Mouse (Mus musculus) mature B cell (primary cell): ENCODE measurements around the gene Trappc2l.

Source experiments
- in situ Hi-C: fragments of 300-500 bp; cut with MboI; formaldehyde crosslinking; loops from 2 replicates; pipeline ENCODE4 v1.14.3; 2019

Gene Trappc2l

DNA sequence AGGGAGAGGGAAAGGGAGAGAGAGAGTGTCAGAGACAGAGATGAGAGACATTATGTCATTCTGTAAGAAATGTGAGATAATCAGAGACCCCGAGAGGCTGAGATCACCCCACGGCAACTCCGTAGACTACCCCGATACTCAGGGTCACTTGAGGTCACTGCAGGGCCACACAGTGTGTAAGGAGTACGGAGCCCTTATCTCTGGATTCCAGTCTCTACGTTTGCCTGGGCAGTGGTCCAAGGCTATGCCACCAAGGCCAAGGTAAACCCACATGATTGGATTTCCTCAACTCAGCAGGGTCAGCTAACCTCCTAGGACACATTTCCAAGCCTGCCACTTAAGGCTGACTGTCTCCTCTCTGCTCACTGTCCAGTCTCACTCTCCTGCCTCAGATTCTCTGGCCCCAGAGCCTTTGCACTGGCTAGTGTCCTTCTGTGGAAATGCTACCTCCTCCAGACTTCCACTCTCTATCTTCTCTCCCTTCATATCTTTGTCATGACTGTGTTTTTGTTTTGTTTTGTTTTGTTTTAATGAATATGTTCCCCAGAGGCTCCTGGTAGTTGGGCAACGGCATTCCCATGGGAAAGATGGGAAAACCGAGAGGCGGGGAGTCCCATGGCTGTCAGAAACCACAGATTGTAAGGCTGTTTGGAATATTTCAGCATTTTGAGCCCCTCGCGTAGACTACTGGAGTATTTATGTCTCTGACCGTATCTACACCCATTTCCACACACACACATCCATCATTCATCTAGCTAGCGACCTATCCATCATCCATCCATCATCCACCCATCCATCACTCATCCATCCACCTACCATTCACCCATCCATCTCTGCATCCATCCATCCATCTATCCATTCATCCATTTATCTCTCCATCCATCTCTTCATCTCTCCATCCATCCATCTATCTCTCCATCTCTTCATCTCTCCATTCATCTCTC is 44.9 kb downstream of the Trappc2l start:
- in situ Hi-C loops: no loop called here

DNA sequence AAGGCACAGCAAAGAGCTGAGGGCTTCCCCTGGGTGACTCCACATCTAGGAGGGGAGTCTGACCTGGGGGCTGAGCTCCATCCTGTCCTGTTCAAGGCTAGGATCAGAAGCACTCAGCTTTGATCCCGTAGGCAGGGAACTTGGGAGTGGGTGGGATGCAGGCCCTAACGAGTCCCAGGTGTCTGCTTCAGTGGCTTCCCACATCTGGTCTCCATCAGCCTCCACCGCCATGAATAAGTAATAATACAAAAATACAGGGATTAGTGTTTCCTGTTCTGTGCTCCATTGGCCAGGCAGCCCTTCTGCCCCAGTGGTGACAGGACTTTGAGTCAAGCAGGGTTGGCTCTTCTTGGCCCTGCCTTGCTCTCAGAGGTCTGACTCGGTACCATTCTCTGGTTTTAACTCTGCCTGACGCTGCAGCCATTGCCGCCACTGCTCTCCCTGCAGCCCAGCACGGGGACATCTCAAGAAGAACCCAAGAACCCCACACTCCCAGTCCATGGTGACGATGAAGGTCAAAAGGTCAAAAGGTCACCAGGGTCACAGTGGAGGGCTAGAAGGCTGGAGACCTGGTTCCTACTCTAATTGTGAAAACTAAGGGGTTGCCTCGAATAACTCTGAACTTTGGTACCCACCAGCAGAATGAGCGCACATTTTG is 46.8 kb downstream of the Trappc2l start:
- in situ Hi-C loops: no loop called here

DNA sequence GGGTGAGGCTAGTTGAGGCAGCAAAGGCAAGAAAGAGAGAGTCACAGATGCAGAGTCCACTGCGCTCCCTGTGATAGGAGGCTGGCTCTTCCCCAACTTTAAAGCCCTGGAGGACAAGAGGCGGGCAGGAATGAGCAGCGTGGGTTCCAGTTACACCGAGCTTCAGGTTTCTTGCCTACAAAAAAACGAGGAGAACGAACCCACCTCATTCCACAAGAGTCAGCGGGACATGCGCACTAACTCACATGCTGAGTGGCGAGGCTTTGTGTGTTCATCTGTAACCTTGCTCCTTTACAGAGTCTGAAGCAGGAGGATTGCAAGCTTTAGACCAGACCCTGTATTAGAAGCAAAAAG is 47.3 kb downstream of the Trappc2l start:
- in situ Hi-C loops: no loop called here

DNA sequence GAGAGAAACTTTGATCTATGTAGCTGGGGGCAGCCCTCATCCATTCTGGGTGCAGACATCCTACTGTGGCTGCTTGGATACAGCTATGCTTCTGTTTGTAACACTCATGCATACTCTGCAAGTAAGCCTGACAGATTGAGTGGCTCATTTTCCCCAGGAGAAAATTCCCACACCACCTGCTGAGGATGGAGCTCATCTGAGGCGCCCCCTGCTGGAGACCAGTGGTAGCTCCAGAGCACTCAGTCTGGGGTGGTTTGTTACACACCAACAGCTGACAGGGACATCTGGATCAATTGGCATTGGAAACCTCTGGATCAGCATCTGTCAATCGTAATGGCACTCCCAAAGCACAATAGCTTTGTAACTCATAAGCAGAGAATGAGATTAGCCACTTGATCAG is 48.6 kb downstream of the Trappc2l start:
- in situ Hi-C loops: no loop called here

DNA sequence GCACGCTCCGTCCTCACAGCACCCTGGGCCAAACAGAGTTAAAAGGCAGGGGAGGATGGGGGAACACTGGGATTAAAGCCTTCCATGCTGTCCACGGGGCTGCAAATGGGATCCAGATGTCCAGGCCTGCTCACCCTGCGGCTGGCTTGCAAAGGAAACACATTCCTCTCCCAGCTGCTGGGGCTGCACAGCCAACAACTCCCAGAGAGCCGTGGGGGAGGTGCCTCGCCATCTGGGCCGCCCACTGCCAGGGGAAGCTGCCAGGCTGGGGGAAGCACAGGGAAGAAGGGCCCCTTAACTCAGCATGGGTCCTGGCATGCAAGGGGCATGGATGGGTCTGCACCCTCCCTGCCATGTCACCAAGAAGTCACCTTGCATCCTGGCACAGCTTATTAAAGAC is 49.7 kb downstream of the Trappc2l start:
- in situ Hi-C loops: no loop called here

DNA sequence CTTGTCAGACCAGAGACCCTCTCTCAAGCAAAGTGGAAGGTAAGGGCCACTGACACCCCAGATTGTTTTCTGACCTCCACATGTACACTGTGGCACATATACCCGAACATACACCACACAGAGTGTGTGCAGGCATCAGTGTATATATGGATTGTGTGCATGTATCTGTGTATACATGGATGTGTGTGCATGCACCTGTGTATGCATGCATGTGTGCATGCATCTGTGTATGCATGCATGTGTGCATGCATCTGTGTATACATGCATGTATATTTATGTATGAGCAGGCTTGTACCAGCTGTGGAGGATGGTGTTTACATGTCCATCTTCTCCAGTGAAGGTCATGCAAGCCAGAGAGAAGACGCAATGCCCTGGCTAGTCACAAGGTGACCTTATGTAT is 50.5 kb downstream of the Trappc2l start:
- in situ Hi-C loops: no loop called here

DNA sequence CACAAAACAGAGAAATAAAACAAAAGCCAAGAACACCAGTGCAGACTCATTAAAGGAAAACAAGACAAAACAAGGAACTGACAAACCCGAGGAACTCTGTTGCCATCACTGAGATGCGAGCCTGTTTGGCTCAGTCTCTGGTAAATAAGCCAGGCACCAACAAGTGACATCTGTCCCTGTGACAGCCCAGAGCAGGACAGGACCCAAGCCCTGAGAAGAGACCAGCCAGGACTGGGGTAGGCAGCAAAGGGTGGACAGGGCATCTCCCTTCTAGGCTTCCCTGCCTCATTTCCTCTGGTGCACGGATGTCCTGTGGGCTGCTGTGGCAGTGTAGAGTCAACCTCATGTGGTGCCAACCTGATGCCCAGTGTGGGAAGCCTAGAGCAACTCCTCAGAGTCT is 51.7 kb downstream of the Trappc2l start:
- in situ Hi-C loops: no loop called here

DNA sequence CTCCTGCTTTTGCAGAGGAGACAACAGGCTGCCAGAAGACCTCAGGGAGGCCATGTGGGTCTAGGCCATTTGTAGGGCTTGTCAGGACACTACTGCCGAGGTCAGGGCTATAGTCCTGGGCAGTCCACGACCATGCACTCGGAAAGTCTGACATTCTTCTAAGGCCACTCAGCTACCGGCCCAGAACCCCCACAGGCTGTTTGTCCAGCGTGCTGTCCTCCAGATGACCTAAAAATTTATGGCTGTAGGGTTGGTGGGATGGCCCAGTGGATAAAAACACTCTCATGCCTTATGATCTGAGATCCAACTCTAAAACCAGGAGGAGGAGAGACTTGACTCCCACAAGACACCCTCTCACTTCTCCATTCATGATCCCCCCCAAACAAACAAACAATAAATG is 52.2 kb downstream of the Trappc2l start:
- in situ Hi-C loops: no loop called here

DNA sequence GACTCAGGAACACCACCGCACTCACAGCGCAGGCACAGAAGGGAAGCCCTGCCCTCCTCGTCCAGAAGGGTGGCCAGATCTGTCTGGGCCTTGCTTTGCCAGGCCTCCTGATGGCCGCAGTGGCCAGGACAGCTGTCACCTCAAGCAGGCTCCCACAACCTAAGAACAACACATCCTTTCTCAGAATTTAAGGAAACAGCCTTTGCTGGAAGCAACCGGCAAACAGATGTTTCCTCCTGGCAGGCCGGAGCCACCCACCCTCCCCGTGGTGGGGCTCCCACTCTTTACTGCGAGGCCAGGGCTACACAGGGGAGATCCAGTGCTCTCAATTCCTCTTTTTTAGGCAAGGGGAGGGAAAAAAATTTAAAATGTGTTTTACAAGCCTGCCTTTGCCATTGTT is 53.8 kb downstream of the Trappc2l start:
- in situ Hi-C loops: no loop called here

DNA sequence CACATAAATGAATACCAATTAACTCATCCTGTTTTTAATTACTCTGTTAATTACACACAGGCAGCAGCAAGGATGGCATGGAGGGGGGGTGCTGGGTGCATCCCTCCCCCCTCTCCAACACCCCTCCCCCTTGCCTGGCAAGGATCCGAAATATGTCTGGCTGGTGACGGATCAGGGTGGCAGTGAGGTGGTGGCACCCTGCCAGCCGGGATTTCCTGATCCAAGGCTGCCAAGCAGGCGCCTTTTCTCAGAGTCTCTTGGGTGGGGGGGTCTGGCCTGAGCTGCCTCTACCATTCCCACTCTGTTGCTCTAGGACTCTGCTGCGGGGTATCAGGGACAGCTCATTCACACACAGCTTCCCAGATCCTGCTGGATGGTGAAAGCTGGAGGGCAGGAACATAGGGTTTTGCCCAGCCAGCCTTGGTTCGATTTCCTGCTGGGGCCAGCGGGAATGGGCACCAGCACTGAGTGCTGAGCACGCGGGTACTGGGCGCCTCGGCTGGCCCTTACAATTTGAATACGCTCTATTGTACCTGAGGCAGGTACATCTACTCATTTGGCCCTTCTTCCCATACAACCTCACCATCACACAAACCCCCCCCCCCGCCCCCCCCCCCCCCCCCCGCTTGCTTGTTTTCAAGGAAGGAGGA is 54.4 kb downstream of the Trappc2l start:
- in situ Hi-C loops: no loop called here
